Mouse (Mus musculus) thymus, adult 2 months (tissue): ENCODE measurements at regions not wholly inside any gene's neighbourhood (a gene's known extent, or its start where the extent isn't known, plus 50 kb on each side); places are given as distances from the start of the nearest gene placed in this dataset.

Experiments used
- CTCF ChIP-seq: fragments of 200-500 bp; IDR thresholded peaks from 2 replicates; pipeline ENCODE4 v1.5.1; 2012; ENCODE audit warnings: mild to moderate bottlenecking, control low read depth, low read length, moderate library complexity, borderline replicate concordance; ENCODE audit not compliant: control insufficient read depth, poor library complexity, insufficient read depth; ENCODE audit errors: extremely low read depth
- POLR2A ChIP-seq: fragments of 200-500 bp; IDR thresholded peaks from 2 replicates; pipeline ENCODE4 v1.6.1; 2012; ENCODE audit warnings: mild to moderate bottlenecking, low read length, control low read depth, moderate library complexity; ENCODE audit not compliant: control insufficient read depth, poor library complexity, insufficient read depth; ENCODE audit errors: extremely low read depth

GRCm38 (mm10) chr1:190001084-190001483, 78.9 kb upstream of the Smyd2 start:
- no peak for TF ChIP-seq CTCF
- no peak for TF ChIP-seq POLR2A
